Mouse (Mus musculus) neural tube, embryonic 14.5 days (tissue): ENCODE results near the gene Gm28043. TPM values are rescaled to one million over a fixed set of nuclear protein-coding genes. Genes with fewer than 3 reads are reported as not detected.

Experiments used
- ATAC-seq: fragments of 200-750 bp; cut with Nextera tagmentation; 2 replicates; pipeline ENCODE4 v1.8.0; 2017; ENCODE audit warnings: low read depth, mild to moderate bottlenecking, moderate TSS enrichment, moderate library complexity
- H3K27ac ChIP-seq: fragments of 300-500 bp; sonication (generic); 2 replicates; pipeline ENCODE4 v1.5.1; 2014; ENCODE audit warnings: low read depth, mild to moderate bottlenecking, control low read depth, low read length, moderate library complexity, mixed read lengths
- H3K27me3 ChIP-seq: fragments of 300-500 bp; sonication (generic); 2 replicates; pipeline ENCODE4 v1.6.1; 2014; ENCODE audit warnings: low read length; ENCODE audit not compliant: control insufficient read depth, insufficient read depth
- H3K36me3 ChIP-seq: fragments of 300-500 bp; sonication (generic); 2 replicates; pipeline ENCODE4 v1.6.1; 2014; ENCODE audit warnings: low read length, mixed read lengths; ENCODE audit not compliant: control insufficient read depth, insufficient read depth
- H3K4me1 ChIP-seq: fragments of 300-500 bp; sonication (generic); 2 replicates; pipeline ENCODE4 v1.6.1; 2014; ENCODE audit warnings: low read length; ENCODE audit not compliant: control insufficient read depth, insufficient read depth
- H3K4me2 ChIP-seq: fragments of 300-500 bp; sonication (generic); 2 replicates; pipeline ENCODE4 v1.6.1; 2014; ENCODE audit warnings: mild to moderate bottlenecking, low read depth, low read length, control low read depth
- H3K4me3 ChIP-seq: fragments of 300-500 bp; sonication (generic); 2 replicates; pipeline ENCODE4 v1.5.1; 2014; ENCODE audit warnings: low read depth, low read length, control low read depth, mixed read lengths
- H3K9ac ChIP-seq: fragments of 300-500 bp; sonication (generic); replicated peaks from 2 replicates; pipeline ENCODE4 v1.6.1; 2014; ENCODE audit warnings: low read depth, mild to moderate bottlenecking, control low read depth, low read length, mixed read lengths
- H3K9me3 ChIP-seq: fragments of 300-500 bp; sonication (generic); 2 replicates; pipeline ENCODE4 v1.6.1; 2016; ENCODE audit warnings: low read length; ENCODE audit not compliant: control insufficient read depth
- WGBS: fragments of 180-500 bp; shearing (Covaris S2); extraction: QIAGEN DNeasy Blood & Tissue Kit; methylation state at CpG from one replicate; pipeline ENCODE4 v1.1.7; 2014; 5-methylcytosine and 5-hydroxymethylcytosine counted together
- polyA plus RNA-seq: library from polyadenylated mRNA; unstranded; fragments of >200 nt; fragmentation: Nextera tagmentation; extraction: Ambion mirVana; gene quantifications from 2 replicates; pipeline ENCODE4 v1.2.1, GENCODE M21; 2014

Gene Gm28043
- polyA plus RNA-seq, 1 experiment from 2014 or later: 1.7 TPM

DNA sequence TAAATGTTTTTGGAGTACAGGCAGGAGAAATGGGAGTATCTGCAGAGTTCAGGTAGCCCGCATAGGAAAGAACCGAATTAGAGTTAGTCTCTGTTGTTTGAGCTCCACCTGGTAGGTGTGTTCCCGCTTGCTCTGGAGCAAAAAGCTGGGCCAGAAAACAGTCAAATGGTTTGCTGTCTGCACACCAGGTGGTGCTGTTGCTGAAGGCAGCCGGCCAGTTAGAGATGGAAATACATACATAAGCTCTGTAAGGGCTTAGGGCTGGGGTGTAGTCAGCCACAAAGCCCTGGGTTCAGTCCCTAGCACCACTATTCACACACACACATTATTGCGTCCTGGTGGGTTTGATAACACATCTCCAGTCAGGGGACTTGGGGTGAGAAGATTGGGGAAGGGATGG lies 21.4 kb downstream of the Gm28043 start:
- Histone ChIP-seq H3K4me1 (no peaks in the 10 kb centered on the region), H3K4me3 (no peak overlapping the region), H3K9me3 (no peaks in the 10 kb centered on the region), H3K27ac (no peak overlapping the region), H3K27me3 (no peaks in the 10 kb centered on the region), H3K9ac (no peak overlapping the region), H3K4me2 (no peak overlapping the region), H3K36me3 (peaks cover 43% of the 10 kb centered on the region)
- 79% methylated on average over 5 of the region's 5 CpGs for WGBS
- ATAC-seq: no peak

GRCm38 (mm10) chr17:29637377-29637776 lies 22.7 kb downstream of the Gm28043 start:
- ATAC-seq: no peak
- Histone ChIP-seq H3K36me3 (peaks cover 50% of the 10 kb centered on the region), H3K9me3 (no peaks in the 10 kb centered on the region), H3K27ac (no peak overlapping the region), H3K27me3 (no peaks in the 10 kb centered on the region), H3K4me1 (no peaks in the 10 kb centered on the region), H3K4me2 (no peak overlapping the region), H3K9ac (no peak overlapping the region), H3K4me3 (no peak overlapping the region)
- 97% methylated on average over 4 of the region's 4 CpGs for WGBS

- no peaks in the 10 kb centered on the region for H3K27me3 ChIP-seq
- H3K27ac ChIP-seq: no peak overlapping the region
- WGBS: 91% methylated on average over 8 of the region's 8 CpGs
- no peak overlapping the region for H3K9ac ChIP-seq
- H3K9me3 ChIP-seq: no peaks in the 10 kb centered on the region
- no peak overlapping the region for H3K4me3 ChIP-seq
- peaks cover 47% of the 10 kb centered on the region for H3K36me3 ChIP-seq
- H3K4me2 ChIP-seq: no peak overlapping the region
- no peaks in the 10 kb centered on the region for H3K4me1 ChIP-seq
- no peak for ATAC-seq
Observed at GRCm38 (mm10) chr17:29637895-29638294, 23.2 kb downstream of the Gm28043 start.

- Histone ChIP-seq H3K4me3 (no peak overlapping the region), H3K4me1 (no peaks in the 10 kb centered on the region), H3K27ac (no peak overlapping the region), H3K4me2 (no peak overlapping the region), H3K27me3 (no peaks in the 10 kb centered on the region), H3K36me3 (peaks cover 28% of the 10 kb centered on the region), H3K9me3 (no peaks in the 10 kb centered on the region), H3K9ac (no peak overlapping the region)
- ATAC-seq: no peak
- WGBS: 98% methylated on average over 11 of the region's 11 CpGs
Observed at GRCm38 (mm10) chr17:29640971-29641370, 26.3 kb downstream of the Gm28043 start.

DNA sequence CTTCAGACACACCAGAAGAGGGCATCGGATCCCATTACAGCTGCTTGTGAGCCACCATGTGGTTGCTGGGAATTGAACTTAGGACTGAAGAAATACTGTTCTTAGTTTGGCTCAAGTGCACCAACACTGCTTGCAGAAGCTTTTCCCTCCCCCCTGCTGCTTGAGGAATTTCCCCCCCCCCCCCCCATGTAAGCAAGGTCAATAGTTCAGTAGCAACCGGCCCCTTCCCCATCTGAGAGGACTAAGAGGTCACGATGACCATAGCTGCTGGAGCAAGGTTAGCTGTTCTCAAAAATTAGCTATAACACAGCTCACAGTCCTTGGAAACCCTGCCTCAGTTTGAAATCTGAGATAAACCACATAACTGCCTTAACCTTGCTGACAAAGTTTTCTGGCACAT lies 27.5 kb downstream of the Gm28043 start:
- H3K27me3 ChIP-seq: no peaks in the 10 kb centered on the region
- no peak overlapping the region for H3K9ac ChIP-seq
- no peak overlapping the region for H3K4me2 ChIP-seq
- ATAC-seq: no peak
- H3K4me1 ChIP-seq: no peaks in the 10 kb centered on the region
- no peak overlapping the region for H3K27ac ChIP-seq
- H3K9me3 ChIP-seq: no peaks in the 10 kb centered on the region
- no peak overlapping the region for H3K4me3 ChIP-seq
- peaks cover 19% of the 10 kb centered on the region for H3K36me3 ChIP-seq
- 70% methylated on average over 3 of the region's 3 CpGs for WGBS

GRCm38 (mm10) chr17:29658249-29658648 lies 43.6 kb downstream of the Gm28043 start:
- 84% methylated on average over 2 of the region's 2 CpGs for WGBS
- Histone ChIP-seq H3K4me2 (no peak overlapping the region), H3K4me1 (peaks cover 5% of the 10 kb centered on the region; the same call in 1 of the 2 replicates), H3K9me3 (no peaks in the 10 kb centered on the region), H3K9ac (no peak overlapping the region), H3K27ac (no peak overlapping the region), H3K27me3 (no peaks in the 10 kb centered on the region), H3K36me3 (peaks cover 3% of the 10 kb centered on the region; the same call in 1 of the 2 replicates), H3K4me3 (no peak overlapping the region)
- no peak for ATAC-seq

GRCm38 (mm10) chr17:29660076-29660761 lies 45.5 kb downstream of the Gm28043 start, which contains the start of gene Cmtr1:
TSS of gene Cmtr1 (plus strand) at chr17:29660595.
- no peaks in the 10 kb centered on the region for H3K27me3 ChIP-seq
- peak within 1 kb of the TSS; percentile 91 for H3K4me2 ChIP-seq
- WGBS: under 1% methylated on average over 37 of the region's 41 CpGs
- peak within 1 kb of the TSS; percentile 85 for H3K27ac ChIP-seq
- peaks cover 4% of the 10 kb centered on the region; the same call in 1 of the 2 replicates for H3K36me3 ChIP-seq
- H3K9me3 ChIP-seq: no peaks in the 10 kb centered on the region
- ATAC-seq: peak; percentile 96
- peak within 1 kb of the TSS; percentile 92 for H3K9ac ChIP-seq
- peak within 1 kb of the TSS; percentile 78 for H3K4me3 ChIP-seq
- H3K4me1 ChIP-seq: peaks cover 5% of the 10 kb centered on the region; the same call in 1 of the 2 replicates

DNA sequence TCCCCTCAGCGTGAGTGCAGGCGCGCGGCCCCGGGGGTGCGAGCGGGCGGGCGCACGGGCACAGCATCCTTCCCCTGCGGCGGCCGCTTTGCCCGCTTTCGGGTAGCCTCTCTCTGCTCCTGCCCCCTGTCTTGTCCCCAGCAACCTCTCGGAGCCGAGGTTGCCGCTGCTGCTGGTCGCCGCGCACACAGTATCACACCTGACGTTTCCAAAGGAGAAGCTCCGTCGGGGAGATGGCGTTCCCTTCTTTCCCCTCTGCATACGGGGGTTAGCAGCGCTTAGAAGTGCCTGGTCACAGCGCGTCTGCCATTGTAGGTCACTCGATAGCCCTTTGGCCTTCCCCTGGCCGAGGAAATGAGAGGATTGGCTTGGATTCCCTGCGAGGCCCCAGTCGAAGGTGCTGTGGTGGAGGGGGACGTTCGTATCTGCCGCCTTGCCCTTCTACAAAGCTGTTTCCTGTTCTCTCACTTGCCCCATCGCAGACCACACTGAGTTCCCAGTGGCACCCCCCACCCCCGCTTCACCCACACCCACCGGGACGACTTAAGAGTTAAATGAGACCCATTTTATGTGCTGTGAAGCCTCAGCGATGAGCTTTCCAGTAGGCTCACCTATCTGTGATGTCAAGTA lies 46.2 kb downstream of the Gm28043 start:
- H3K27ac ChIP-seq: peak overlapping the region; percentile 85
- no peak; the same call in 1 of the 2 replicates for ATAC-seq
- peak overlapping the region; percentile 78 for H3K4me3 ChIP-seq
- H3K4me1 ChIP-seq: peaks cover 5% of the 10 kb centered on the region; the same call in 1 of the 2 replicates
- H3K36me3 ChIP-seq: peaks cover 4% of the 10 kb centered on the region; the same call in 1 of the 2 replicates
- H3K4me2 ChIP-seq: peak overlapping the region; percentile 91
- H3K9me3 ChIP-seq: no peaks in the 10 kb centered on the region
- H3K27me3 ChIP-seq: no peaks in the 10 kb centered on the region
- peak overlapping the region; percentile 92 for H3K9ac ChIP-seq
- under 1% methylated on average over 40 of the region's 41 CpGs for WGBS

- no peak overlapping the region for H3K9ac ChIP-seq
- H3K4me1 ChIP-seq: peaks cover 5% of the 10 kb centered on the region; the same call in 1 of the 2 replicates
- no peak overlapping the region for H3K4me3 ChIP-seq
- WGBS: 91% methylated on average over 6 of the region's 6 CpGs
- H3K9me3 ChIP-seq: no peaks in the 10 kb centered on the region
- H3K27ac ChIP-seq: no peak overlapping the region
- no peak for ATAC-seq
- no peak overlapping the region for H3K4me2 ChIP-seq
- peaks cover 4% of the 10 kb centered on the region for H3K36me3 ChIP-seq
- H3K27me3 ChIP-seq: no peaks in the 10 kb centered on the region
Observed at GRCm38 (mm10) chr17:29662145-29662544, 47.5 kb downstream of the Gm28043 start.
